Mouse (Mus musculus) layer of hippocampus, adult 18-20 months (tissue): ENCODE measurements around the gene Slc20a1. TPM values are rescaled to one million over a fixed set of nuclear protein-coding genes. Genes with fewer than 3 reads are reported as not detected.

Source experiments
- DNase-seq, 2 experiments: peaks; one replicate each; pipeline ENCODE4 v3.0.0; 2022; ENCODE audit warnings: low spot score in 2 of 2
- total RNA-seq, 2 experiments: library from RNA; stranded (reverse); gene quantifications; 2 replicates each; pipeline ENCODE4 v1.2.3; 2021

Slc20a1 gene
- total RNA-seq, 2 experiments from 2014 or later = 126 to 129 TPM

- no peak for DNase-seq
These were observed 49.1 kb downstream of the Slc20a1 start for GRCm38 (mm10) chr2:129247707-129248121.

- no peak for DNase-seq
These were observed 50.8 kb downstream of the Slc20a1 start for GRCm38 (mm10) chr2:129249321-129249720.

GRCm38 (mm10) chr2:129252836-129253630, 54.5 kb downstream of the Slc20a1 start:
- no peak for DNase-seq

GRCm38 (mm10) chr2:129253631-129253970, 55.0 kb downstream of the Slc20a1 start:
- DNase-seq = no peak

GRCm38 (mm10) chr2:129254076-129254475, 55.5 kb downstream of the Slc20a1 start:
- DNase-seq = no peak

GRCm38 (mm10) chr2:129256006-129256405, 57.4 kb downstream of the Slc20a1 start:
- DNase-seq = no peak

GRCm38 (mm10) chr2:129258056-129258455, 59.5 kb downstream of the Slc20a1 start:
- no peak for DNase-seq

- peak; percentile 53 to 82 for DNase-seq
These were observed 60.1 kb downstream of the Slc20a1 start for GRCm38 (mm10) chr2:129258475-129259211.

GRCm38 (mm10) chr2:129260646-129261045, 62.1 kb downstream of the Slc20a1 start:
- no peak for DNase-seq

Other genes with a start within 250 kb of the Slc20a1 start
- gene Zc3h6, start 231.4 kb upstream of the Slc20a1 start, total RNA-seq = 10 to 100 TPM; 15.3 to 16.4 TPM
- 1 to 10 TPM; 3.6 to 4.5 TPM for gene Gm10762, start 231.0 kb upstream of the Slc20a1 start, total RNA-seq
- gene Vinac1, start 150.6 kb upstream of the Slc20a1 start, total RNA-seq = under 1 TPM in 1 of 2 experiments, not detected in 1; 0.10 TPM
- gene Ttl, start 132.8 kb upstream of the Slc20a1 start, total RNA-seq = 10 to 100 TPM; 34.3 to 34.5 TPM
- gene Polr1b, start 97.8 kb upstream of the Slc20a1 start, total RNA-seq = 10 to 100 TPM; 15.0 to 19.5 TPM
- 10 to 100 TPM; 12.1 to 12.2 TPM for gene Chchd5, start 69.1 kb upstream of the Slc20a1 start, total RNA-seq
- gene Ckap2l, start 98.4 kb downstream of the Slc20a1 start, total RNA-seq = under 1 TPM; 0.23 to 0.30 TPM
- gene Il1a, start 111.2 kb downstream of the Slc20a1 start, total RNA-seq = under 1 TPM; 0.47 to 0.71 TPM
- gene Il1b, start 172.4 kb downstream of the Slc20a1 start, total RNA-seq = not detected